Mouse (Mus musculus) right cerebral cortex, postnatal 36 days (tissue): ENCODE data around the gene Mslnl.

Experiments used
- DNase-seq, 2 experiments: peaks; one replicate each; pipeline ENCODE4 v3.0.0; 2022; ENCODE audit warnings: low spot score in 2 of 2, mixed read lengths in 1 of 2

The Mslnl gene

DNA sequence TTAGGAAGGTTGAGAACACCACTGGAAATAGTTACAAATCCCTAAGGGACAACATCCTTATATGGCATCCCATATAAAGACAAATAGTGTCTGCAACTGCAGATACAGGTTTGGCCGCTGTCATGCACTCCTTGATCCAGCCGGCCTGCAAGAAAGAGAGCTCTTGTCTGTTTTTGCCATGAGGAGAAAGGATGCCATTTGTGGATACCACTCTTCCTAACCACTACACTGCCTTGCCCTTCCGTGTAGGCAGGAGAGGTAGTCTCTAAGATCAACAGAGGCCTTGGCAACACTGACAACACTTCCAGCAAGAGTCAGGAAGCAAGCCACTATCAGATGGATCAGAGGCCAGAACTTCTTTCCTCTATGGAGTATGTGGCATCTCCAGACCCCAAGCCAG lies 50.4 kb downstream of the Mslnl start, which contains the start of gene Ccdc78:
TSS of gene Ccdc78 (plus strand) at position 301 of the 400 bp plus-strand sequence.
- DNase-seq = no peak

DNA sequence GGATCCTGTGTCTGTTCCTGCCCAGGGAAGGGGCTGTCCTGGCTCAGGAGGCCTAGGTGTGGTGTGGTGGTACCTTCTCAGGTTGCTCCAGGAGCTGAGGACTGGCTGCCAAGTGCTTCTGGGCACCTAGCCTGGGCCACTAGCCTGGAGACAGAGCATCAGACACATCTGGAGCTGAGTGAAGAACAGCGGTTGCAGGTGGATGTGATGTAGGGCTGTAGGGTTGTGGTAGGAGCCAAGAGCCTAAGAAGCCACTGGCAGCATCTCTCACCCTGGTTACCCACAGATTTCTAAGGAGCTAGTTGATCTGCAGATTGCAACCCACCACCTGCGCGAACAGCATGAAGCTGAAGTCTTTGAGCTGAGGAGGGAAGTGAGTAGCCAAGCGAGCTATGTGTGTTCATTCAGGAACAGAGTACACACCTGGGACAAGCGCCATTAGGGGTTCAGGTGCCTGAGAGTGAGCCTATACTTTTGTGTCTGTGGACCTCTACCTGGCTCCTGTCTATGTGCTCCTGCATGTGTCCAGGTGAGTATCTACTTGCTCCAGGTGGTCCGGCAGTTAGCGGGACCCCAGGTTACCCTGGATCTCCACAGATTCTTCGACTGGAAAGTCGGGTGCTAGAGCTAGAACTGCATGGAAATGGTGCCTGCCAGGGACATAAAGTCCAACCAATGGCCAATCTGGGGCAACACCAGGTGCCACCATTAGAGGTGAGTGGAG lies 51.1 kb downstream of the Mslnl start:
- DNase-seq = no peak

DNA sequence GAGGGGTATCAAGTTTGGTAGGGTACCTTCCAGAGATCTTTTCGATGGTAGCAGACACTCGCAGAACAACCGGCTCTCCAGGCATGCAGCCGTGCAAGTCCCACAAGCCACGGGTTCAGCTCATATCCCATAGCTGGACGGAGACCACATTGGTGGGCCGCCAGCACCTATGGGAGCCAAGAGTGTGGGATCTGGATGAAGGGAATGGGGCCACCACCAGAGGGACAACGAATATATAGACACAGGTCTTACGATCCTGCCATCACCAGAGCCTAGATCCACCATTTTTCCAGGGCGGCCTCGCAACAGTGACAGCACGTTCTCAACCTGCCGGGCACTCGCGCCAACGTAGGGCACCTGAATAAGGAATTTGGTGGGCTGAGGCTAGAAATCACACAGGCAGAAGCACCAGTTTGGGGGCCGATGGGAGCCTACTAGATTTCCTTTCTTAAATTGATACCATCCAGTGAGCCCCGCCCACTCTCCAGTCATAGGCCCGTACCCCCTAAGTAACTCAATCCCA lies 55.5 kb downstream of the Mslnl start:
- DNase-seq = no peak

DNA sequence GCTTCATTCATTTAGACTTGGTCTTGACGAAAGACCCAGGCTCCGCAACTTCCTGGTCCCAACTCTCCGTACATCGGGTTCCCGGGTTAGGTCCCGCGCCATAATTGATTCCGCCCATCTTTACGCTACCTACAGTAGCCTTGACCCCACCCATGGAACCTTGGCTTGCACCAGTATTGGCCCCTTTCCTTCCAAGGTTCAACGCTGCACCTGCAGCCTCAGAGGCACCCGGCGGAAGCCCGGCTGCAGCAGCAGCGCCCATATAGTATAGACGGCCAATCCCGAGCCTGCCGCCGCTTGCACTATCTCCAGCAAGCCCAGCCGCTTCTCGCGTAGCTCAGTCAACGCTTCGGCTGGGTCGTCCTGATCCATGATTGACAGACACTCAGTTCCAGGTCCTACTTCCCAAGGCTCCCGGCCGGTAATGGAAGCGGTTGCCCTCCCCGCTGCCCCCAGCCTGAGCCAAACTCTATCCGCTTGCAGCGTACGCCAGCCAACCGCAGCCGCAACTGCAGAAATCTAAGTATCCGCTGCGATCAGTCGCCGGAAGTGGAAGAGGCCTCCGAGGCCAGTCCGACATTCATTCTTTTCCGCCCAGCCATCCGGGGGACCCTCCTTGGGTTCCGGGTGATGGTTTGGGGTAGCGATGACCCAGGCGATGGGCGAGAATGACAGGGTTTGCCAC lies 56.1 kb downstream of the Mslnl start:
- peak; percentile 67 to 69 for DNase-seq

DNA sequence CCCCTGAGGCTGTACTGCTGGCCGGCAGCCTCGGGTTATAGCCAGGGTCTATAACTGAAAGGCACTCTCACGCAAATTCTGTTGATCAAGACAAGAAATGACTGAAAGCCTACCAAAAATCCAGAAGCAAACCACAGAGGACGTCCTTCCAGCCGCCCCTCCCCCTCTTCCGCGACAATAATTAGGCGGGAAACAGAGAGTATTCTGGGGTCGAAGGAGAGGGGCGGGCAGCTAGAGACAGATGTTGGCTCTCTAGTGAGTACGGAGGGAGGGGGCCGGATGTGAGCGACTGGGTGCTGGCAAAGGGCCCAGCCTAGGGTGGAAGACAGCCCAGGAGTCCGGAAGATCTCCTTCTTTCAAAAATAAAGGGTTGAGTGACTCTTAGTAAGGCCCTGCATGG lies 56.8 kb downstream of the Mslnl start, which contains the start of gene Fam173a:
TSS of gene Fam173a (minus strand) at position 287 of the 400 bp plus-strand sequence.
- DNase-seq = peak; percentile 56 to 66

DNA sequence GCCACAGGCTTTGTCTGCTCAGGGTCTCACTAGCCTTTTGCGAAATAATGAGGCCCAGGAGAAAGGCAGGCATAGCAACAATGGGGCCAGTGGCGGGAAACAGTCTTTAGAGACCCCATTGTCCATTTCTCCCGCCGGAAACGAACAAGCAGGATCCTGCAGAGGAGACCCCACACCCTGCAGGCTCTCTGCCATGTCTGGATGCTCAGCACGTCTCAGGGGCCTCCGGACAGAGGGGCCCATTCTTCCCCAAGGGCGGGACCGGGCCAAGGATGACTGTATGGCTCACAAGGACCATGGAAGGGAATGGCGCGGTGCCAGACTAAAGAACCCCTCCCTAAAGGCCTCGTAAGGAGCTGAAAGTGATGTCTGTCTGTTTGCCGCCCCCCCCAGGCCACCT lies 58.4 kb downstream of the Mslnl start:
- DNase-seq = no peak

DNA sequence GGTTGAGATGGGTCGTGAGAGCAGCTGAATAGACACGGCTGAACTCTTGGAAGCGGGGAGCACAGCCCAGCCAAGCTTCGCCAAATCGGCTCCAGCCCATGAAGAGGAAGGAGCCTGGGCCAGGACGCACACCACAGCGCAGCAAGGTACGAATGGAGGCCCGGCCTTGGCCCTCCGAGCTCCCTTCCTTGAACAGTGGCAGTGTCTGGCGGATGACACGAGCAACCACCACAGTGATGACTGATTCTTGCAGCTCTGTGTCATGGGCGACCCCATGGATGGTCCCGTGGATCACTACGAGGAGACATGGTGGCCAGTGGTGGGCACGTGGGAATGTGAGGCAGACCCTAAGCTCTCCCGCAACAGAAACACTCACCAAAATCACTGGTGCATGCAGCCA lies 59.2 kb downstream of the Mslnl start:
- DNase-seq = no peak

DNA sequence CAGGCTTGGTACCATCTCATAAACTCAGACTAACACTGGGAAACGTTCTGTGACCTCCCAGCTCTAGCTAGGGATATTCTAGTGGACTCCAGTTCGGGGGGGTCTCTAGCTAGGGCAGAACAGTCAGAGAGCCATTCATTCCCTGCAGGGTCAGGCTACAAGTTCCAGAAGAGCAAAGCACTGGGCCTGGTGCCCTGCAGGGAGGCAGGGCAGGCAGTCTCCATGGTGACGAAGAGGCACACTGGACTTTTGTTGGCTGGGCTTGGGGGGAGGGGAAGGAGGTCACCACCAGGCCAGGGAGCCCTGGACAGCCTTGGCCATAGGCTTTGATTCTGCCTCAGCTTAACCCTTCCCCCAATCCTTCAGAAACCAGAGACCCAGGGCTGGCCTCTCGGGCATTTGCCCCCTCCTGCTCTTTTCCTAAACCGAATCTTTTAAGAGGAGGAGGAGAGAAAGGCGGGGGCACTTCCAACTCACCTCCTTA lies 59.8 kb downstream of the Mslnl start, which contains the start of gene AC134908.4:
TSS of gene AC134908.4 (minus strand) at position 51 of the 484 bp plus-strand sequence.
- DNase-seq = peak; percentile 66 to 73

DNA sequence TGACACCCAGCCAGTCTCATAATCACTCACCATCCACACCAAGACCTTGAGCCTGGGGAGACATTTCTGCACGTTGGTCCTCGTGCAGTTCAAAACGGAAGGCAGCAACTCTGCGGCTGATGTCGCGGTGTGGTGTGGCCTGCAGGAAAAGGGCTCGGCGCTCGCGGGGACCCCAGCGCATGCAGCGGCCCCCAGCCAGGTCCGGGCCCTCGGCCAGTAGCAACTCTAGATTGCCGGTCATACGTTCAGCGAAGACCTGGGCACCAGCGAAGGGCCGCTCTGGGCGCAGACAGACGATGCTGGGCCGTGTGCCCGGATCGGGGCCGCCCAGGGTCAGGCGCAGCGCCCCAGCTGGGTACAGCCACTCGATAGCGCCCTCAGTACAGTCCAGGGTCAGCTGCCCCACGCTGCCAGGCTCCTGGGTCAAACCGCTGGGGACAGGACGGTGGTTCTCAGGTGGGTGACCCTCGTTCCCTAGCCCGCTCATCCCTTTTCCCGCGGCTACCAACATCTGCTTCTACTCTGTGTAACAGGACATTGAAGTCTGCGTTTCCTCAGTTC lies 60.4 kb downstream of the Mslnl start:
- DNase-seq = no peak

DNA sequence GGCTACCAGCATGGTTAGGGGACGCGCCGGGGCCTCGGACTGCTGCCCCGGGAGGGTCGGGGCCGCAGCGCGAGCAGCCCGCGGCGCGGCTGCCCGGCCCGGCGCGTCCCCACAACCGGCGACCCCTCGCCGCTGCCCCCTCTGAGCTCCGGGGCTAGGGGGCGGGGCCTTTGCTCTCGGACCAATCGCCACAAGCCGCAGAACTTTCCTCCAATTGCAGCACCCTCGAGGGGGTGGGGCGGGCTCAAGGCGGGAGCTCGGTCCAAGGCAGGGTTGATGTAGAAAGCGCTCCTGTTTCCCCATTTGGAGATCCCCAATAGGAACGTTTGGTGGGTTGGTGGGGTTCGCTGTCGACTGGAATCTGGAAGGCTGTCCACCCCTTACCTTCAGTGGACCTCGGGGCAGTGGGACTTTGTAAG lies 61.1 kb downstream of the Mslnl start, which contains the start of gene Metrn:
TSS of gene Metrn (minus strand) at position 186 of the 419 bp plus-strand sequence.
- DNase-seq = peak in 1 of 2 experiments; percentile 63
